Mouse (Mus musculus) kidney, postnatal 10 days (tissue): ENCODE data around the gene Borcs5.

Source experiments
- DNase-seq: peaks from one replicate; pipeline ENCODE4 v3.0.0; 2021; ENCODE audit warnings: mixed read lengths

Borcs5 gene

DNA sequence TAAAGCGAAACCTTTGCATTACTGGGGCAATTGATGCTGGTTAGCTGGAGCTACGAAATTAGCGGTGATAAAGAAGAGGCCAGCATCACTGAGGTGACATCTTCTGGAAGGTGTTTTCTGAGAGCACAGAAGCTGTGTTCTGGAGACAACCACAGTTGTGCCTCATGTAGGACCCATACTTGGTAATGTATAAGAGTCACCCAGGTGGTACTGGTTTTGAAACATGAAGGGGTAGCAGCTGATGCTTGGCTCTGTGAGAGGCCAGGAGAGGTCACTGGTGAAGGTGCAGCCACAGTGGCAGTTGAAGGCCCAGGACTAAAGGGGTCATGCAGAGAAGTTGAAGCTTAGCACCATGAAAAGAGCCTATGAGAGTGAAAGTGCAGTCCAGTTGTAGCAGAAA is at the start of gene Borcs5:
Gene Borcs5, plus strand, starts transcription at position 301 of the 400 bp plus-strand sequence.
- DNase-seq: no peak

DNA sequence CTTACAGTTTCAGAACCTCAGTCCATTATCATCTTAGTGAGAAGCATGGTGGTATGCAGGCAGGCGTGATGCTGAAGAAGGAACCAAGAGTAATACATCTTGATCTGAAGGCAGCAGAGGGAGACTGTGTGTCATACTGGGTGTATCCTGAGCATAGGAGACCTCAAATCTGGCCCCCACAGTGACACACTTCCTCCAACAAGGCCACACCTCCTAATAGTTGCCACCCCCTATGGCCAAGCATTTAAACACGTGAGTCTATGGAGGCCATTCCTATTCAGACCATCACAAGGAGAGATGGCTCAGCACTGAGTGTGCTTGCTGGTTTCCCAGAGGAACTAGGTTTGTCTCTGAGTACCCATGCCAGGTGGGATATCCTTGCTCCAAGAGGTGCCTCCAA is 47.7 kb upstream of the Borcs5 start:
- no peak for DNase-seq

DNA sequence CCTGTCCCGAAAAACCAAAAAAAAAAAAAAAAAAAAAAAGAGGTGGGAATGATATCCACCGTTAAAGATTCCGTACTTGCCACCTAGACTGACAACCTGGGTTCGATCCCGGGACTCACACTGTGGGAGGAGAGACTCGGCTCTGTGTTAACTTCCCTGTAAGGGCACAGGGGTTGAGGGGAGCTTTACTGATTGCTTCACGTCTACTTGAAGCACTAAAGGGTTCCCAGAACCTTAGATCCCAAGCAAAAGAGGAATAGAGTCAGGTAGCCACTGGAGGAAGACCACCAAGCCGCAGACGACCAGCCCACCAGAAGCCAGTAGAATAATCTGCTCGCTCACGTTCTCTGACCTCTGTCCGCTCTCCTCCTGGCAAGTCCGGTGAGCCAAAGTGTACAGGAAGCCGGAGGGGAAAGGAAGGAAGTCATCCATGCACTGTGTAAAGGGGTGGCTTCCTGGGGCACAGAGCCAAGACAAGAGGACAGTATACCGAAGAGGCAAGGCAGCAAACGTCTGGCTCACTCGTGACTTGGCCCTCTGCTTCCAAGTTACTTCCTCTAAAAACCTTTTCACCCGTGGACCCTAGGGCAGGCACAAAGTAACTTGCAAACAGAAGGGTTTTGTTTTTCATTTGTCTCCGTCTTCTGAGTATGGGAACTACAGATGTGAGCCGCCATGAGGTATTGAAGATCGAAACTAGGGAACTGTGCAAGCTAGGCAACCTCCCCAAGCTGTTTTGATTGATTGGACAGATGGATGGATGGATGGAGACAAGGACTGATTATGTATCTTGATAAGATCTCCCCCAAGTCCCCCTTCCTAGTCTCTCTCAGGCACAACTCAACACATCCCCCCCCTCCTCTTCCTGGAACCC is 44.5 kb upstream of the Borcs5 start:
- peak; percentile 83 for DNase-seq

DNA sequence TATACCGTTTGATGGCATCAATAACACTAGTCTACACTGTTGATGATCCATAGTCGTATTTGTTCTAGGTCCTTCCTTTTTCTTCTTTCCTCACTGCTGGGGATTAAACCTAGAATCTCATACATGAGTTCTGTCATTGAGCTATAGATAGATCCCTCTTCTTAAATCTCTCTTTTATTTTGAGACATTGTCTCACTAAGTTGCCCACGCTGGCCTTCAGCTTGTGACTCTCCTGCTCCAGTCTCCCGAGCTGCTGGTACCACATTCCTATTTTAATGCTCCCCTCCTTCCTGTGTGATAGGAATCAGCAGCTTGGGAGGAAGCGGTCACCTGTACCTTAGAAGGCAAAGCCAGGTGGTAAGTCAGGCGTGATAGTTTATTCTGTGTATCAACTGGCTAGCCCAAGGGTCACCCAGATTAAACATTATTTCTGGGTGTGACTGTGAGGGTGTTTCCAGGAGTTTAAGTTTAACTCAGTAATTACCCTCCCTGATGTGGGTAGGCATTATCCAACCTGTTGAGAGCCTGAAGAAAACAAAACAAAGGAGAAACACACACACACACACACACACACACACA is 41.6 kb upstream of the Borcs5 start:
- peak; percentile 67 for DNase-seq

DNA sequence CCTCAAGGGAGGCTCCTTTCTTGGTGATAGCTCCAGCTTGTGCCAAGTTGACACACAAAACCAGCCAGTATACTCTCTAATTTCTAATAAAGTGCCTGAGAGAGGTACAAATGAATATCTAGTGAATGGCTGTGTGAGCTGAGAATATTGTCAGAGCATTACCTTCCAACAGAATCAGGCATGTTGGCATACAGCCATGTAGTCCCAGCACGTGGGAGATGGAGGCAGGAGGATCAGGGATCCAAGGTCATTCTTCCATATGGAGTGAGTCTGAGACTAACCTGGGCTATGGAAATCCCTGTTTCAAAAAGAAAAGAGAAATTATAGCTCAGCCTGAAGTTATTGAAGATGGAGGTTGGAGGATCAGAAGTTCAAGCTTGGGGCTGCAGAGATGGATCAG is 40.1 kb upstream of the Borcs5 start:
- DNase-seq: peak; percentile 56

DNA sequence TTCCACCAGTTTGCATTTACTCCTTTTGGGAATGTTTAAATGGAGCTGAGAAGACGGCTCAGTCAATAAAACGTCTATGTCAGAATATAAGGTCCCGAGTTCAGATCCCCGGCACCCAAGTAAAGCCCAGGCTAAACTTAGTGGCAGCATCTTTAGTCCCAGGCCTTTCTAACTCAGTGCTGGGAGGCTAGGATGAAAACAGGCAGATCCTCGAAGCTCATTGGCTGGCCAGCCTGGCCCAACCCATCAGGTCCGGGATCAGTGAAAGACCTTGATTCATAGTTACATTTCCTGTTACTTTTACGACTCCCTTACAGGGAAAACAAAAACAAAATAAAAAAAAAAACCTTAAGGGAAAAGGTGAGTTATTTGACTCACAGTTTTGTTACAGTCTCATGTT is 38.2 kb upstream of the Borcs5 start:
- no peak for DNase-seq

DNA sequence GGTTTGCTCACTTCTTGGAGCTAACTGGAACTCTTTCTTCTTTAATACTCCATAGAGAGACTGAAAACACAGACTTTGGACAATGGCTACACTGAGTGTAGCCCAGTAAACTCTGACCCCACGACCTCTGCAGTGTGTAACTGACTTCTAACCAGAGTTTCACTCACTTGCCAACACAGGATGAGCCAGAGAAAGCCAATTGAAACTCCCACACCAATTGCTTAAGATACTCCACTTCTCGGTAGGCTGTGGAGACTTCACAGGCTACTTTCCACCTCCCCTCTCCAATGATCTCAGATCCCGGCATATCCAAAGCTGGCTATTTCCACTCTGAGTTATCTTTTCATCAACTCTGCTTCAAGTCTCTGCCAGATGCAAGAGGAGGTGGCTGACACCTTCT is 37.5 kb upstream of the Borcs5 start:
- peak; percentile 62 for DNase-seq

DNA sequence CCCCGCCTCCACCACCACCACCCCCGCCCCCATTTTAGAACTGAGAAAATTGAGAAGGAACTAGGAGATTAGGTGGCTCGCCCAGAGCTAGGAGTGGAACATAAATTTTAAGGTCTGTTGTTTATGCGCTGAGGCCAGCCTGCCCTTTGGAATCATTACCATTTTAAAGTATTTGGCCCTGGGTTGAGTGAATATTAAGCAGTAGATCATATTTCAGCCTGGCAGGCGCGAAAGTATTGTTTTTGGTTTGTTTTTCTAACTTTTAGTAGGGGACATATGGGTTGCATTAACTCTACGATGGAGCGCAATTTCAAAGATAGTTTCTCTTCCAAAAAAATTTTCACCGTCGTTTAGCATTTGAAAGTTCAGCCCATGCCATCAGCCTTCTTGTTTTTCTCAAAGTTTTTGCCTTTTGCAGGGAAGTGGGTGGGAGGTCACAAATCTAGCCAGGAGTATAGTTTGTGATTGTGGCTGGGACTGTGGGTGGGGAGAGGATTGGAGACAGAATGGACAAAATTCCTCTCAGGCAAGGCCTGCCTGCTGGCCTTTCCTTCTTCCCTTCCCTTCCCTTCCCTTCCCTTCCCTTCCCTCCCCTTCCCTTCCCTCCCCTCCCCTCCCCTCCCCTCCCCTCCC is 36.8 kb upstream of the Borcs5 start:
- DNase-seq: peak; percentile 39

DNA sequence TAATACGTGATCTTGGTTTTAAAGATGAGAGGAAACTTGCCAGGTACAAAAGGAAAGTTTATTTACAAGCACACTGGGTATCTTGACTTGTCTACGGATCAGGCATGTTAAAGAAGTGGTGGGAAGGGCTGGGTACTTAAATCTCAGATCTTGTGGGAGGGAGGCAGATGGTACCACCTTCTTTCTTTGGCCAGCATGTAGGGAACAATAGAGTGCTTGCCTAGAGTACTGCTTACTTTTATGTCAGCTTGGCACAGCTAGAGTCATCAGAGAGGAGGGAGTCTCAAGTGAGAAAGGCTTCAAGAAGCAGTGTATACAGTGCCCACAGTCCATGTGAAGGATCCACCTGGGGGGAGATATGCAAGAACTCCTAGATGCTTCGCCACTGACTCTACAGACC is 34.1 kb upstream of the Borcs5 start:
- no peak for DNase-seq

DNA sequence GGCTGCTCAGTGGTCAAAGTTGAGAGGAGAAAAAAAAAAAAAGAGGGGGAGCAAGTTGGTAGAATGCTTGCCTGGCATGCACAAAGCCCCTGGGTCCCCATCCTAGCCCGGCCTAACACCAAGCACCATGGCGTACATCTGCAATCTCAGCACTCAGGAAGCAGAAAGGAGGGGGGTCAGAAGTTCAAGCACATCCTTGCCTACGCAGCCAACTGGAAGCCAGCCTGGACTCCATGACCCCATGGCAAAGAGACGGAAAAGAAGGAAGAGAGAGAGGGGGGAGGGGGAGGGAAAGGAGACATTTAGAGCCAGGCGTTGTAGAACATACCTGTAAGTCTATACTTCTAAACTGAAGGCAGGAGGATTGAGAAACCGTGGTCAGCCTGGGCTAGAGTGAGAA is 32.8 kb upstream of the Borcs5 start:
- DNase-seq: peak; percentile 59

DNA sequence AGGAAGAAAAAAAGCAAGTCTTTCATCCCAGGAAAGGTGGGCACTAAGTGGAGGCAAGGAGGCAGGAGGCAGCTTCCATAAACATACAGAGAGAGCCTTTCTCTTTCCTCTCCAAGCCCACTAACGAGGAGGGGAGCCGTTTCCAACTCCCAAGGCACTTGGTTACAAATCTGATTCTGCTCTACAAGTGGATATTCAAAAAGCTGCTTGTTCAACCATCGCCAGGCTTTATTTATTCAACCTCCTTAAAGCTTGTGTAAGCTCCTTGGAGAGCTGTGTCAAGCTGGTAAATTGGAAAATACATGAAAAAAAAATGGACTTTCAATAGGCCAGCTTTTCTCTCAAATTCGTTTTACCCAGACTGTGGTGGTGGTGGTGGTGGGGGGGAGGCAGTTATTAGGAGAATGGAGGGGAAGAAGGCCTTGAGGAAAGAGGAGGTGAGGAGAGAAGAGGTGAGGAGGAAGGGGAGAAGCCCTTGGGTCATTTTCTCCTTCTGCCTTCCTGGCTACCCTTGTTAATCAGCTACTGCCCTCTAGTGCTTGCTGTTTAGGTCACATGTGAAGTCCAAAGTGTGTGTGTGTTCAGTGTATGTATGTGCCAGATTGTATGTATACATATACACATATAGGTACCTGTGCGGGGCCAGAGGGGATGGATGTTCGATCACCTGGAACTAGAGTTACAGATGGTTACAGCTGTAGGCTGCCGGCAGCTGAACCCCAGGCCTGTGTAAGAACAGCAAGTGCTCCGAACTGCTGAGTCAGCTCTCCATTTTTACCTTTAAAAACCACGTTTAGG is 32.2 kb upstream of the Borcs5 start:
- peak; percentile 68 for DNase-seq

DNA sequence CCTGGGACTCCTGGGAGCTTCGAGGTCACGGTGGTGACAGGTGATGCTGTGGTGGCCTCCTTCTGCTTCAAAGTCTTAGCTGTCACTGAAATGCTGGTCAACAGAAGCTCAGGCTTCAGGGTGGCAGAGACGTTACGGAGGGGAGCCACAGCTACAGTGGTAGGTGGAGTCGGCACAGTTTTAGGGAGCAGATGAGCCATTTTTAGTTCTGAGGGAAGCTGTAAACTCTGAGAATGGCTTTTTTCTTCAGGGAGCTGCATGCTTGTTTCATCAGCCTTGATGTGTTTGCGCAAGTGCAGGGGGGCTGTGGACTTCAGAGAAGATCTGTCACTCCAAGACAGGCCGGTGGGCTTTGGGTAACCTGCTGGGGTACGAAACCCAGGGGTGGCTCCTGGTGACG is 28.9 kb upstream of the Borcs5 start:
- DNase-seq: no peak

DNA sequence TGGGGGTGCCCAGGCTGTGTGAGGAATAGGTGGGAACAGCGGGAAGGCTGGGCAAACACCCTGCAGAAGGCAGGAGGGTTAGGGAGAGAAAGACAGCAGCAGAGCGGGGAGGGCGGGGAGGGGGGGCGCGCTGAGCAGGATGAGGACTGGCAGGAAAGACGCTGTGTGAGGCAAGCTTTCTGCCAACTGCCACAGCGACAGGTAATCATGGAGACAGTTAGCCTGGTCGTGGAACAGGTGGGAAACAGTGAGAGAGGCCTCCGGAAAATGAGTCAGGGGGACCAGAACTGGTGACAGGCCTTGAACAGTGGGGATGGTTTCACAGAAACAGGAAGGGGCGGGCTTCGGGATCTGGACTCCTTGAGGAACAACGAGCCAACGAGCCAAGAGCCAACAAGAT is 27.4 kb upstream of the Borcs5 start:
- no peak for DNase-seq

DNA sequence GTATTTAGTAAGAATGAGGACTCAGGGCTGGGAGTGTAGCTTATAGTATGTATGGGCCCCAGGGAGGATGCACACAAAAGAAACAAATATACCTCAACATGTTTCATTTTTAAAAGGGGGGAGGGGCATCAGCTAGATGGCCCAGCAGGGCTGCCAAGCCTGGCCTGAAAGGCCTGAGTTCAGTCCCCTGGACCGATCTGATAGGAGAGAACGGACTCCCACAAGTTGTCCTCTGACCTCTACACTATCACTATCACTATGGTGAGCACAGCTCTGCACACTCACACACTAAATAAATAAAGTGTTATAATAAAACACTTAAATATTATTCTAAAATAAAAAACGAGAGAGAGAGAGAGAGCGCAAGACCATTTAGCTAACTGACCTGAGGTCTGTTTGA is 25.0 kb upstream of the Borcs5 start:
- DNase-seq: no peak

DNA sequence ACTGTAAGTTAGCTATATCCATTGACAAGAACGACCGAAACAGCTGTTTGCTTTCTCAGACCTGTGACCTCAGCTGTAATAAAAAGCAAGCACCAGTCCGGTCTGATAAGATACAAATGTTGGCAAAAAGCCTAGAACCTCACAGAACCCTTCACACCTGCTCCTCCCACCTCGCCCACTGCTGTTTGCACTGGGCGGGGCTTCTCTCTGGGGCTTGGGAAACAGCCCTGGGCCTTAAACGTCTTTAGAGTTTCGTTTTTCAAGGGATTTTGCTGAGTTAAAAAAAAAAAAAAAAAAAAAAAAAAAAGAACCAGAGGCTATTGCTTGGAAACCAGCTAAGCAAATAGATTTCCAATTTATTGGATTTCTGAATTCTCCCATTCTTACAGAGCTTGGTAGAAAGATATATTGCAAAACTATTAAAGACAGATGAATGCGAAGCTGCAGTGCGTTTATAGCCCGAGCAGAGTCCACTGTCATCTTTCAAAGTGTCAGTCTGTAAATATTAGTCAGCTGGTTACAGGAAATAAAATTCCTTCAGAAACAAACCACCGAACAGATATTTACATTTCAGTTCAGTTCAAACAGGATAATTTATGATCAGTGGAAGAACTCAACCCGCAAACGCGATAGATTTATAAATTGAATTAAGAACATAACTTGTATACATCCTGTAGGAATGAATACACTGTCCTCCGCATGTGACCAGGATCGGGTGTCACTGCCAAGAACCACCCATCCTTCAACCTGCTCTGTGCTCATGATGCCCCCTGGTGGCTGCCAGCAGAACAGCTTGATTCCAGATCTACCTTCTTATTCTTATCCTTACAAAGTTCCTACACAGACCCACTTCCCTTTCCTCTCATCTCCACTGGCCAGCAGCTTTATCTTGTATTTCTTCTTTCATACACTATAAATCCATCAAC is 24.3 kb upstream of the Borcs5 start:
- peak; percentile 93 for DNase-seq

DNA sequence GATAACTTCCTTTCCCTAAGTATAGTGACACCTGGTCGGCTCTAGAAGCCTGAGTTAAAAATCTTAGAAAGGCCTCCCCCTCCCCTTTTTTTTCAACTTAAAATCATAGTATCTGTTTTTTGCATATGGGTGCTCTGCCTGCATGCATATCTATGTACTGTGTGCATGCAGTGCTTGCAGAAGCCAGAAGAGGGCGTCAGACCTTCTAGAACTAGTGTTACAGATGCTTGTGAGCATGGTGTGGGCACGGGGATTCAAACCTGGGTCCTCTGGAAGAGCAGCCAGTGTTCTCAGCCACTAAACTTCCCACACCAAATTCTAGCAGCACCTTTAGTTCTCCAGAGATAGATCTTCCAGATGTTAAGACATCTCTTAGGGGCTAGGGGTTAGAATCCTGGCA is 21.7 kb upstream of the Borcs5 start:
- no peak for DNase-seq

DNA sequence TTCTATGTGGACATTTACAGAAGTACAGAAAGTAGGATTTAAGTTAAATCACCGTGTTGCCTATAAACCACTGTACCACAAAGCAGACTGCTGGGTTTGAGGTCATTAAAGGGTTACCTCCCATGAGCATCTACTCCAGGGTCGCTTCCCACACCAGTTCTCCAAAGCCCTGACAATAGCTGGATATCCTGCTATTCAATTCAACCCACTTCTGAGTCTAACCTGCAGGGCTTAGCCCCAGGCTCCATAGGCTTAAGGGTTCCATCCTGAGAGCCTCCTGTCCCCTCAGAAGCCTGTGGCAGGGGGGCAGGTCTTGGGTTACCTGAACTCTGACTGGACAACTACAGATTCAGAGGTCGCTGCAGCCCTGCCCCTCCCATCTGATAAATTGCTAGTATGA is 19.2 kb upstream of the Borcs5 start:
- DNase-seq: no peak

DNA sequence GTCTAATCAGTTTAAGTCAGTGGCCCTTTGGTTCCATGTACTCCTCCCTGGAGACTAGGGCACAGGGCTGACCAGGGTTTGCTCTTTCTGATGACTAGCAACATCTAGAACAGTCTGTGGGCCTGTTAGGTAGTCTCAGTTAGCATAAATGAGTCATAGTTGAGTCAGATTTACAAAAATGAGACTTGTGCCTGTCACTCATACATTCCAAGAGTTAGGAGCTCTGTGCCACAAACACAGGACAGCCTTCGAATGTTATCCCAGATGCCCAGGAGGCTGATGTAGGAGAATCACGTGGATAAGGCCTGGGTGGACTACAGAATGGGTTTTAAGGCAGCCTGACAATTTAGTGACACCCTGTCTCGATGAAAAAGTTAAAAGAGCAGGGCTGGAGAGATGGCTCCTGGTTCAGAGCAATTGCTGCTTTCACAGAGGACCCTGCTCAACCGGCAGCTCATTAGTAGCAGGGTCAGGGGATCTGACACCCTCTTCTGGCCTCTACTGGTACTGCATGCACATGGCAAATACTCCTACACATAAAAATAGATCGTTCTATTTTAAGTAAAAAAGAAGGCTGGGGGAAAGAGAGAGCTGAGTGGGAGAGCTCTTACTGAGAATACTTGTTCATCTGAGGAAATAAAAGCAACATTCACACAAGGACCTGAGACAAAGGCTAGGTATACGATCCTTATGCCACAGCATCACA is 18.3 kb upstream of the Borcs5 start:
- DNase-seq: peak; percentile 64

DNA sequence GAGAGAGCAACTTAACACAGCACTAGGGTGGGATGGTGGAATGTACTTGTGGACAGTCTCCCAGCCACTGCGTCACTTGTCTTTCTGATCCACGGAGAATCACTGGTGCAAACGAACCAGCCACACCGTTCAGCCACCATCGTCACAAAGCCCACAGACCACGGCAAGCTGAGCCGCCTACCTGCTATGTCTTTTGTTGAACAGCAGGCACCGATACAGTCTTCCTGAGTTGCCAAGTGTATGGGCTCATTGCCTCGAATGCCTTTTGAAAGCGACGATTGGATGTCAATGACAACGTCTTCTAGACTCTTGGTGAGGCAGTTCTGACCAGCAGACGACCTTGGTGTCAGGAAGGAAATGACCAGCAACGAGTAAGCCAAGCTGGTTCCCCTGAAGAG is 17.8 kb upstream of the Borcs5 start:
- DNase-seq: no peak

DNA sequence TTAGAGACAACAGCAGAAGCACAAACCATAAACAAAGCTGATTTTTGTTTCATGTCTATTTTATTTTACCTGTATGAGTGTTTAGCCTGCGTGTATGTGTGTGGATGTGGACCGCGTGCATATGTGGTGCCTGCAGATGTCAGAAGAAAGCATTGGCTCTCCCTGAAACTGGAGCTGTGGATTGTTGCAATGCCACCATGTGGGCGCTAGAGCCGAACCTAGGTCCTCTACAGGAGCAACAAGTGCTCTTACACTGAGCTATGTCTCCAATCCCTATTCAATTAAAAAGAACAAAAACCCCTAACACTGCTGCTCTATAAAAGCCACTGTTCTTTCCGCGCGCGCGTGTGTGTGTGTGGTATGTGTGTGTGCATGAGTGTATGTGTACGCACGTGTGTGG is 13.9 kb upstream of the Borcs5 start:
- DNase-seq: no peak

DNA sequence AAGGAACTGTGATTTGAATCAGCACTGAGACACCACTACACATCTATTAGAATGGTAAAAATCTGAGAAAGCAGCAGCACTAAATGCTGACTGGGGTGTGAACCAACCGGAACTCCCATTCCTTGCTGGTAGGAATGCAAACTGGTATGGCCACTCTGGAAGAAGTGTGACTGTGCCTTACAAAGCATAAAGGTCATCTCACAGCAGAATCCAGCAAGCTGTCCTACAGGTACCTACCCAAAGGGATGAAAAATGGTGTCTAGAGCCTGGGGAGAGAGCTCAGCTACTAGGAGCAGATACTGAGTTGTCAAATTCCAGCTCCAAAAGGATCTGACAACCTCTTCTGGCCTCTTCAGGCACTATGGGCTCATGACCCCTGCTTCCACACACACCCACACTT is 12.7 kb upstream of the Borcs5 start:
- no peak for DNase-seq

DNA sequence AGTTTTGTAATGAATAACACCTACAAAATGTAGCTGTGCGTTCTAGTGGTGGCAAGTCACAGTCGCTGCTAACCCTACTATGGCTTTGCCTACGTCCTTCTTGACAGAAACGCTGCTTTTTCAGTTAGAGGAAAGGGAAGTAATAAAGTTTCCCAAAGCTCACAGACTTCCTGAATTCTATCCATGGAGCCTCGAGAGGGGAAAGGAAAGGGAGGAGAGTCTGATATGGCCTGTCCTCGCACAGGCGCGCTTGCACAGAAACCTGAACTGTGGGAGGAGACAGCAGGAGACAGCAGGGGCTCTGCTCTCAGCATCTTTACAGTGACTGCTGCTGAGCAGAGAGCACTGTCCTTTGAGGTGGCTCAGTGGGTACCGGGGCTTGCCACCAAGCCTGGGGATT is 8.9 kb upstream of the Borcs5 start:
- DNase-seq: peak; percentile 49
